Mouse (Mus musculus) hindbrain, embryonic 13.5 days (tissue): ENCODE measurements around the gene Dtymk. TPM values are rescaled to one million over a fixed set of nuclear protein-coding genes. Genes with fewer than 3 reads are reported as not detected.
"Not testable (repeated sequence)": the region's sequence is repeated elsewhere in the genome, so short reads cannot be mapped to it uniquely, and the experiment has no call there.

Experiments
- ATAC-seq: fragments of 200-750 bp; cut with Nextera tagmentation; 2 replicates; pipeline ENCODE4 v1.8.0; 2017; ENCODE audit warnings: moderate TSS enrichment; ENCODE audit not compliant: low FRiP score
- H3K27ac ChIP-seq: fragments of 300-500 bp; sonication (generic); 2 replicates; pipeline ENCODE4 v1.5.1; 2015; ENCODE audit warnings: inconsistent platforms, mild to moderate bottlenecking, moderate library complexity
- H3K27me3 ChIP-seq: fragments of 300-500 bp; sonication (generic); 2 replicates; pipeline ENCODE4 v1.6.1; 2015; ENCODE audit warnings: mild to moderate bottlenecking, inconsistent platforms
- H3K36me3 ChIP-seq: fragments of 300-500 bp; sonication (generic); 2 replicates; pipeline ENCODE4 v1.6.1; 2015; ENCODE audit warnings: mild to moderate bottlenecking, inconsistent platforms
- H3K4me1 ChIP-seq: fragments of 300-500 bp; sonication (generic); replicated peaks from 2 replicates; pipeline ENCODE4 v1.6.1; 2015; ENCODE audit warnings: inconsistent platforms
- H3K4me2 ChIP-seq: fragments of 300-500 bp; sonication (generic); 2 replicates; pipeline ENCODE4 v1.6.1; 2015; ENCODE audit warnings: inconsistent platforms, mild to moderate bottlenecking, moderate library complexity
- H3K4me3 ChIP-seq: fragments of 300-500 bp; sonication (generic); 2 replicates; pipeline ENCODE4 v1.5.1; 2015; ENCODE audit warnings: mild to moderate bottlenecking, inconsistent platforms
- H3K9ac ChIP-seq: fragments of 300-500 bp; sonication (generic); 2 replicates; pipeline ENCODE4 v1.6.1; 2015; ENCODE audit warnings: mild to moderate bottlenecking, inconsistent platforms
- H3K9me3 ChIP-seq: fragments of 300-500 bp; sonication (generic); 2 replicates; pipeline ENCODE4 v1.6.1; 2016; ENCODE audit warnings: inconsistent platforms
- WGBS: fragments of 180-500 bp; shearing (Covaris S2); methylation state at CpG from one replicate; pipeline ENCODE4 v1.1.7; 2015; 5-methylcytosine and 5-hydroxymethylcytosine counted together
- polyA plus RNA-seq: library from polyadenylated mRNA; unstranded; fragments of >200 nt; fragmentation: Nextera tagmentation; extraction: Ambion mirVana; gene quantifications from 2 replicates; pipeline ENCODE4 v1.2.1, GENCODE M21; 2015

Dtymk gene
- polyA plus RNA-seq, result 157 and 161 TPM in 2 replicates

GRCm38 (mm10) chr1:93801741-93802238 lies at the start of gene Dtymk:
Gene Dtymk (minus strand): TSS chr1:93801934.
- Histone ChIP-seq H3K9ac (peak within 1 kb of the TSS; percentile 82), H3K27ac (peak within 1 kb of the TSS; percentile 83), H3K4me2 (peak within 1 kb of the TSS; percentile 77), H3K27me3 (no peaks in the 10 kb centered on the region), H3K4me3 (peak within 1 kb of the TSS; percentile 67), H3K4me1 (peaks cover 37% of the 10 kb centered on the region), H3K9me3 (no peaks in the 10 kb centered on the region), H3K36me3 (peaks cover 39% of the 10 kb centered on the region)
- peak; percentile 43 for ATAC-seq
- WGBS, result under 1% methylated on average over 42 of the region's 42 CpGs

- H3K9ac ChIP-seq, H3K4me3 ChIP-seq, H3K4me2 ChIP-seq, H3K27ac ChIP-seq, H3K27me3 ChIP-seq, H3K36me3 ChIP-seq, H3K4me1 ChIP-seq, H3K9me3 ChIP-seq: not testable (repeated sequence)
- 88% methylated on average over 2 of the region's 3 CpGs for WGBS
- ATAC-seq, result peak; percentile 72; the same call in 1 of the 2 replicates
These were observed 44.1 kb upstream of the Dtymk start for GRCm38 (mm10) chr1:93845766-93846366.

DNA sequence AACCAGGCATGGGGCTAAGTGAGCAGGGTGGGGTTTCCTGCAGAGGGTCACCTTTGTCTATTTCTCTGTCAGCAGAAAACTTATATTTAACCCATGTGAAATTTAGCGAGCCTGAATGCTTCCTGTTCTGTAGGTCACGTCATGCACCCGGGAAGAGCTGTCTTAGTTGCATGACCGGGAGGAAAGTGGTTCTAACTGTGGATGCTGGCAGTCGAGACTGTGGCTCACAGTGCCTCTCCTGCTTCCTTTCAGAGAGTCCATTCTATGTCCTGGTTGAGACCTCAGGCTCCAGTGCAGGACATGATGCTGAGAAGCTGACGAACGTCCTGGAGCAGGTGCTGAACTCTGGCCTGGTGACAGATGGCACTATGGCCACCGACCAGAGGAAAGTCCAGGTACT lies 36.8 kb upstream of the Dtymk start:
- not testable (repeated sequence) for H3K9ac ChIP-seq, H3K4me2 ChIP-seq, H3K4me3 ChIP-seq, H3K4me1 ChIP-seq, H3K27me3 ChIP-seq, H3K9me3 ChIP-seq, H3K27ac ChIP-seq, ATAC-seq
- WGBS, result 93% methylated on average over 8 of the region's 8 CpGs
- peaks cover 27% of the 10 kb centered on the region for H3K36me3 ChIP-seq

DNA sequence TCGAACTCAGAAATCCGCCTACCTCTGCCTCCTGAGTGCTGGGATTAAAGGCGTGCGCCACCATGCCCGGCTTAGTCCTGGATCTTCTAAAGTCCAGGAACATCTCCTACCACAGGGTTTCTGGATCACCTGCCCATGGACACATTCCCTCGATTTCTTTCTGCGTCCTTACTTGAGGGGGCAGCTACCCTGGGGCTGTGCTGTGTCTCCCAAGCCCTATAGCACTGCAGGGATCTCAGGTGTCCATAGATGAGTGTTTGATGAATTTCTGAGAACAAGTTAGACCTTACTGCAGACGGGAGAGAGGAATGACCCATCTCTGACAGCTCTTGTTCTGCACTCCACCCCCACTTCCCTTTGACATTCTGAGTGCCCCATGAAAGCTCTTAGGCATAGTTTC lies 35.6 kb upstream of the Dtymk start:
- WGBS, result 98% methylated on average over 8 of the region's 8 CpGs
- Histone ChIP-seq H3K36me3 (peaks cover 27% of the 10 kb centered on the region), H3K9me3 (no peaks in the 10 kb centered on the region), H3K4me3 (no peak overlapping the region), H3K27me3 (no peaks in the 10 kb centered on the region), H3K4me1 (no peaks in the 10 kb centered on the region), H3K27ac (no peak overlapping the region), H3K4me2 (no peak overlapping the region), H3K9ac (no peak overlapping the region)
- no peak for ATAC-seq

- H3K4me3 ChIP-seq, result no peak overlapping the region
- H3K27me3 ChIP-seq, result no peaks in the 10 kb centered on the region
- no peak overlapping the region for H3K9ac ChIP-seq
- WGBS, result 98% methylated on average over 2 of the region's 2 CpGs
- ATAC-seq, result no peak
- H3K9me3 ChIP-seq, result no peaks in the 10 kb centered on the region
- H3K36me3 ChIP-seq, result peaks cover 27% of the 10 kb centered on the region
- no peak overlapping the region for H3K4me2 ChIP-seq
- no peaks in the 10 kb centered on the region for H3K4me1 ChIP-seq
- H3K27ac ChIP-seq, result no peak overlapping the region
These were observed 34.8 kb upstream of the Dtymk start for GRCm38 (mm10) chr1:93836532-93836913.

GRCm38 (mm10) chr1:93835876-93836531 lies 34.3 kb upstream of the Dtymk start:
- Histone ChIP-seq H3K4me1 (no peaks in the 10 kb centered on the region), H3K9me3 (no peaks in the 10 kb centered on the region), H3K9ac (no peak overlapping the region), H3K27me3 (no peaks in the 10 kb centered on the region), H3K36me3 (peaks cover 27% of the 10 kb centered on the region), H3K4me2 (no peak overlapping the region), H3K27ac (no peak overlapping the region), H3K4me3 (no peak overlapping the region)
- ATAC-seq, result no peak
- WGBS, result 93% methylated on average over 6 of the region's 6 CpGs

- Histone ChIP-seq H3K9me3 (no peaks in the 10 kb centered on the region), H3K27me3 (no peaks in the 10 kb centered on the region), H3K9ac (no peak overlapping the region), H3K4me3 (no peak overlapping the region), H3K36me3 (peaks cover 27% of the 10 kb centered on the region), H3K4me1 (no peaks in the 10 kb centered on the region), H3K27ac (no peak overlapping the region), H3K4me2 (no peak overlapping the region)
- ATAC-seq, result no peak
- 96% methylated on average over 3 of the region's 4 CpGs for WGBS
These were observed 33.5 kb upstream of the Dtymk start for GRCm38 (mm10) chr1:93835211-93835610.

DNA sequence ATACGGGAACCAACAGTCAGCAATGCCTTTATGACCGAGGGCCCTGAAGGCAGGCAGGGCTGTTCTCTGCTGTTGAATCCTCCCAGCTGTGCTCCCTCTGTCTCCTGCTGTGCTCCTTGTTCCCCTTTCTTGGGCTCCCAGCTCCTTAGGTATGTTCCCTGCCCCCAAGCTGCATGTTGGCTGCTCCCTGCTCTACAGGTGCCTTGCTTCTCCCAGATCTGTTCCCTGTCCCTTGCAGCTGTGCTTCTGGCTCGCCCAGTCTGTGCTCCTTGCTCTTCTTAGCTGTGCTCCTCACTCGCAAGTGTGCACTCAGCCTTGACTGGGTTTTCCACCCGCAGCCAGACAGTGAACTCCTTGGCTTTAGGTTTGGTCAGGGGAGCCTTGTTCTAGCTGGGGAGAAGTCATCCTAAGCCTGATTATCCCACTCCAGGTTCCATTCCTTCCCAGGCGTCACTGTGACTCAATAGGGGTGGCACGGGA lies 33.0 kb upstream of the Dtymk start:
- no peak overlapping the region for H3K27ac ChIP-seq
- no peak overlapping the region for H3K9ac ChIP-seq
- WGBS, result 86% methylated on average over 7 of the region's 7 CpGs
- no peak overlapping the region for H3K4me2 ChIP-seq
- no peaks in the 10 kb centered on the region for H3K4me1 ChIP-seq
- no peaks in the 10 kb centered on the region for H3K27me3 ChIP-seq
- no peak overlapping the region for H3K4me3 ChIP-seq
- no peaks in the 10 kb centered on the region for H3K9me3 ChIP-seq
- no peak for ATAC-seq
- H3K36me3 ChIP-seq, result peaks cover 27% of the 10 kb centered on the region

DNA sequence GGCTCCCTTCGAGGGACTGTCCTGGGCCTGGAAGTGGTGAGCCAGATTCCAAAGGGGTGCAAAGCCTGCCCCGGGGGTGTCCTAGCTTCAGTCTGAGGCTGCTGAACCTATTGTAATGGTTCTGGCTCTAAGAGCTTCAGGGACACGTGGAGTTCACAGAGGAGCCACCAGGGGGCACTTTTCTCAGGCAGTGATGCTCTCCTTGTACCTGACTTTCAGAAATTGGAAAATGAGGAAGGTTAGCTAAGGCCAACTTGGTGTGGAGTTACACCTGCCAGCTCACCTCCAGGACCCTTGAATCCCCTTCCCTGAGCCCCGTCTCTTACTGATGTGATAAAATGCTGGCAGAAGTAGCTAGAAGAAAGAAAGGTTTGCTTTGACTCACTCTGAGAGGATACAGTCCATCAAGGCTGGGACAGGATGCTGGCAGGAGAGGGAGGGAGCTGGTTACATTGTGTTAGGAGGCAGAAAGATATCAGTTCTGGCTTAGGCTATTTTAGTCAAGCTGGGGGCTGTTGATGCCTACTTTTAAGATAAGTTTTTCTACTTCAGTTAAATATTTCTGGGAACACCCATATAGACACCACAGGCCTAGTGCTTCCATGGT lies 31.1 kb upstream of the Dtymk start:
- H3K36me3 ChIP-seq, result peaks cover 24% of the 10 kb centered on the region
- H3K27ac ChIP-seq, H3K9me3 ChIP-seq, H3K4me3 ChIP-seq, H3K4me1 ChIP-seq, H3K27me3 ChIP-seq, H3K4me2 ChIP-seq, ATAC-seq, H3K9ac ChIP-seq: not testable (repeated sequence)
- WGBS, result 49% methylated on average over 3 of the region's 4 CpGs

GRCm38 (mm10) chr1:93826540-93826835 lies 24.8 kb upstream of the Dtymk start:
- Histone ChIP-seq H3K4me2 (peak overlapping the region; percentile 84), H3K27me3 (no peaks in the 10 kb centered on the region), H3K36me3 (peaks cover 12% of the 10 kb centered on the region), H3K4me1 (peaks cover 22% of the 10 kb centered on the region), H3K9me3 (no peaks in the 10 kb centered on the region), H3K9ac (peak overlapping the region; percentile 77; the same call in 1 of the 2 replicates), H3K27ac (peak overlapping the region; percentile 97; the same call in 1 of the 2 replicates), H3K4me3 (peak overlapping the region; percentile 57; the same call in 1 of the 2 replicates)
- no peak for ATAC-seq
- 96% methylated on average over 9 of the region's 9 CpGs for WGBS

DNA sequence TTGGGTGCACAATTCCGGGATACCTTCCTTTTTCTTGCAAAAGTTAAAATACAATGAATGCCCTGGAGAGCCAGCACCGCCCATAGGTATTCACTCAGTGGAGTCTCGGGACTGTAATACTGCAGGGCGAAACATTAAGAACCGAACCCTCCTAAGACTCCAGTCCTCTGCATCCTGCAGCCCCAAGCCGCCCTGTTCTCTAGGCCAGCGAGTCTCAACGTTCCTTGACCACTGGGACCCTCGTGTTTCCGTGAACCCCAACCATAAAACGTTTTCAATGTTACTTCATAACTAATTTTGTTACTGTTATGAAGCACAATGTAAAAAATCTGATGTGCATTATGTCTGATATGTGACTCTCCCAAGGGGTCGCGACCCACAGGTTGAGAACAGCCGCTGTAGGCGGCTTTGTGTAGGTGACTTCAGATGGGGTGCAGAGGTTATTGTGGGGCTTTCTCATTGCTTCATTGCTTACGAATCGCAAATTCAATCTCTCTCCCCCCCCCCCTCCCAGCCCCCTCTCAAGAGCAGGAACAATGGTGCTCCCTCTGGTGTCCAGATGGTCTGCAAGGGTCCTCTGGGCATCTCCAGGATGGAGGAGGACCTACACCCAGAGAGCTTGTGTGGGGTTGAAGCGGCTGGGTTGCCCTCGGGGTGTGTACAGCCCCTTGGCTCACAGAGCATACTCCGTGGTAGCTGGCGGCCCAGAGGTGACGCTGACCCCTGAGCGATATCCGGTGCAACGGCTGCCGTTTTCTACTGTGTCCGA lies 24.2 kb upstream of the Dtymk start:
- ATAC-seq, result peak; percentile 49
- Histone ChIP-seq H3K4me2 (peak overlapping the region; percentile 84), H3K27ac (peak overlapping the region; percentile 97), H3K4me3 (peak overlapping the region; percentile 57), H3K4me1 (peaks cover 22% of the 10 kb centered on the region), H3K9me3 (no peaks in the 10 kb centered on the region), H3K9ac (peak overlapping the region; percentile 77), H3K27me3 (no peaks in the 10 kb centered on the region), H3K36me3 (peaks cover 18% of the 10 kb centered on the region)
- 36% methylated on average over 27 of the region's 27 CpGs for WGBS

- peaks cover 25% of the 10 kb centered on the region for H3K36me3 ChIP-seq
- H3K4me1 ChIP-seq, result peaks cover 22% of the 10 kb centered on the region
- H3K4me2 ChIP-seq, result peak overlapping the region; percentile 84
- peak overlapping the region; percentile 77 for H3K9ac ChIP-seq
- no peaks in the 10 kb centered on the region for H3K9me3 ChIP-seq
- WGBS, result under 1% methylated on average over 30 of the region's 30 CpGs
- H3K4me3 ChIP-seq, result peak overlapping the region; percentile 57
- peak; percentile 97 for ATAC-seq
- H3K27ac ChIP-seq, result peak overlapping the region; percentile 97
- H3K27me3 ChIP-seq, result no peaks in the 10 kb centered on the region
These were observed 23.5 kb upstream of the Dtymk start for GRCm38 (mm10) chr1:93825105-93825674.
